Mouse (Mus musculus): ENCODE data around the gene Apool.

DNA sequence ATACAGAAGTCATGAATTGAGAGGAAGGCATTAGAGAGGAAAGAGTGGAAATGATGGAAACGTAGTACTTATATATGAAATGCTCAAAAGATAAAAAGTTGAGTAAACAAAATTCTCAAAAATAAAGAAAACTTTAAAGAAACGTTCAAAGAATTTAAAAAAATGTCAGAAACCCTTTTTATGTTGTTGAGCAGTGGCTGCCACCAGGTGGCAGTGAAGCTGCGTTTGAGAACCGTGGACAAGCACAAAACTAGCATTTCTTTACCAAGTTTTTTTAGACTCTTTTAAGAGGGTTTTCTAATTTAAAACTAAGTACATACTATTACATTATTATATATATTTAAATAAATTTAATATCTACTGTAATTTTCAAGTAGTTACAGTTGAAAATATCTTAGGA is 57.3 kb downstream of the Apool start:
- TF ChIP-seq CTCF (IDR thresholded peaks at IDR 0.05; ENCODE audit: control insufficient read depth, insufficient read depth, low read length), result peak; percentile 18; the same call in 1 of the 2 replicates
- TF ChIP-seq POLR2A (IDR thresholded peaks at IDR 0.05; ENCODE audit: borderline replicate concordance, control insufficient read depth, low read depth, low read length), result no peak

All from bone marrow, adult 2 months (tissue).